Mouse (Mus musculus) spleen, postnatal 14 days (tissue): ENCODE measurements around the gene Sacs.

Experiments
- DNase-seq, 2 experiments: peaks; one replicate each; pipeline ENCODE4 v3.0.0; 2021 to 2022; ENCODE audit warnings: low spot score in 2 of 2

The Sacs gene

GRCm38 (mm10) chr14:61237101-61237654 is 98.9 kb downstream of the Sacs start:
- no peak for DNase-seq

GRCm38 (mm10) chr14:61238751-61239150 is 100.5 kb downstream of the Sacs start:
- DNase-seq = no peak

- no peak for DNase-seq
Observed at GRCm38 (mm10) chr14:61242611-61243010, 104.4 kb downstream of the Sacs start.

GRCm38 (mm10) chr14:61246444-61246843 is 108.2 kb downstream of the Sacs start:
- no peak for DNase-seq

GRCm38 (mm10) chr14:61252596-61253388 is 114.5 kb downstream of the Sacs start:
- no peak for DNase-seq

DNA sequence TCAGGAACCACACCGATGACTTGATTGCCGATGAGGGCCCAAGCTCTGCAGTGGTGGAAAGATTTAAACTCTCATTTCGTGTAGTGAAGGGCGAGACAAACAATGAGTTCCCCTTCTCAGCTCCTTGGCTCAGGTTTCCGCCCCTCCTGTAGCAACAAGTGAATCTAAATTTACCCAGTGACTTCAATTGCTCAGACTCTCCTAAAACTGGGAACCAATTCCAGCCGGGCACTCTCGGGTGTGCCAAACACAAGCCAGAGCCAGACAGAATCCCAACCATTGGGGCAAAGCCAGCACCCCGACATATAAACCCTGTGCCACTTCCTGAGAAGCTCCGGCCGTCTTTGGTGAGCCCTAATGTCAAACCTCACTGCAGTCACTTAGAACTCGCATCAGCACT is 120.1 kb downstream of the Sacs start, which contains the start of gene Sgcg:
TSS of gene Sgcg (minus strand) at position 139 of the 400 bp plus-strand sequence.
- no peak for DNase-seq

DNA sequence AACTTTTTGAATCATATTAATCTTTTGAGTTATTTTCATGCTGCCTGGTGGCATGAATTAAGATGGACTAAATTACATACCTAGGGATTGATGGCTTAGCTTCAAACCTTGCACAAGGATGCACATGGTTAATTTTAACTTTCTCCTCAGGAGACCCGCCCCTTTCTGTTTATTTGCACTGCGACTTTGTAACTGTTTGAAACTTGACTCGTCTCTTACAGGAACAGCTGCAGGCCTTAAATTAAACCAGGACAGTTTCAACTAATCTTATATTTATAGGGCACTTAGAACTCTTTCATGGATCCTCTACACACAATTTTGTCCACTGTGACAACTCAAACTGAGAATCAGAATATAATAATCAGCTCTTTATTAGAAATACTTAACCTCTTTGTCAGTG is 120.8 kb downstream of the Sacs start:
- DNase-seq = no peak

- no peak for DNase-seq
Observed at GRCm38 (mm10) chr14:61267908-61268475, 129.7 kb downstream of the Sacs start.

DNA sequence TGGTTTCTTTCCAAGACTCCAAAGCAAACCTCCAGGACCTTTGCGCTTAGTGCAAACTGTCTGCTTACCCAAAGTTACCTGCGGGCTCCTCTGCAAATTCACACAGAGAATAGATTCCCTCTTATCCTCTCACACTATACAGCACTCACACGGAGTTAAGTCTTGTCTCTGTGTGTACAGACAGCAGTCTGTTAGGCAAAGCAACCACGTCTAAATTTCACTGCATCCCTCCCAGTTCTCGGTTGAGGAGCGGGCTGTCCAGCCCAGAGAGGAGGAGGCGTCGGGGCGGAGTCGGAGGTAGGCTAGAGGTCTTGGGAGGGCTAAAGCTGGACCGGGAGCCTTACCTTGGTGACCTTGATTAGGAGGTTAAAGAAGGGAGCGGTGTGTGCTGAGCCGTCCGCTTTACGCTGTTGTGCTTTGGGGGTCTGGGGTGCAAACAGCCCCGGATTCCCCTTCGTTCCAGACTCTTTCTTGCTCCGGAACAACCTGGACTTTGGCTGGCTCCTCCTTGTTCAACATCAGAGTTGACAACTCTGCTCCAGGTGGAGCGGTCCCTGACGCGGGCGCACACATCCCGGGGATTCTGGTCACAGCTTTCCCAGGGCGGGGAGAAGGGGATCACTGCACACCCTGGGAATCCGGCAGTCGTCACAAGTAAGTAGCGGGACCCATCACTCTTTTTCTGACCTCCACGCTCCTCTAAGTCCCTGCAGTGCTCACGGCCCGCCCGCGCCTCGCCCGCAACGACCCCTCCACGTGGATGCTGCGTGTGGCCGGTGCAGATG is 136.3 kb downstream of the Sacs start:
- DNase-seq = no peak

- DNase-seq = peak; percentile 20 to 42
Observed at GRCm38 (mm10) chr14:61277285-61277684, 139.0 kb downstream of the Sacs start.

- DNase-seq = no peak
Observed at GRCm38 (mm10) chr14:61278676-61279300, 140.5 kb downstream of the Sacs start.

DNA sequence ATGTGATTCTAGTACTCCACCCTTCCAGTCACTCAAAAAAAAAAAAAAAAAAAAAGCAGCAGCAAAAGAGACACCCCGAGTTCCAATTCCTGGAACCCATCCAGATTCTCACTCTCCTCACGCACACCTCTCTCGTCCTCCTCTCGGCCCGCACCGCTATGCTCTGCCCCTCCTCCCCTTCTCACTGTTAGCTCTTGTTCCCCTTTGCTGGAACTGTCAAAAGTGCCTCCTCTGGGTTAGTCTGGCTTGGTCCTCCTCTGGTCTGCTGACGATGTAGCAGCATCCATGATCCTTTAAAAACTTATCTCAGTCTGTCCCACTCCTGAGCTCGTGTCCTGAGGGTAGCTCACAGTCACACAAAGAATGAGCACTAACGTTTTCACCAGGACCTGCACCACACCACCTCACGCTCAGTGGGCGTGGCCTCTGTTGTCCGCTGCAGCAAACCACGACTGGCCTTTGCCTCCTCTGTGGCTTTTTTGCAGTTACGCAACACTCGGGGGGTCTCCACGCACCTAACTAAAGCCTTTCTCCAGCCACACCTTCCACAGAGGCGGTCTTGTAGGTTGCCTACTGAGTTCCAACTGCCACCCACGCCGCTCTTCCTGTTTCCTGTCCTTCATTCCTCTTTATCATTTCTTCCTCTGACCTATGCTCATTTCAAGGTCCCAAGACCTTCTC is 150.5 kb downstream of the Sacs start:
- no peak for DNase-seq
